Mouse (Mus musculus): ENCODE results near the gene Osbpl6.

DNA sequence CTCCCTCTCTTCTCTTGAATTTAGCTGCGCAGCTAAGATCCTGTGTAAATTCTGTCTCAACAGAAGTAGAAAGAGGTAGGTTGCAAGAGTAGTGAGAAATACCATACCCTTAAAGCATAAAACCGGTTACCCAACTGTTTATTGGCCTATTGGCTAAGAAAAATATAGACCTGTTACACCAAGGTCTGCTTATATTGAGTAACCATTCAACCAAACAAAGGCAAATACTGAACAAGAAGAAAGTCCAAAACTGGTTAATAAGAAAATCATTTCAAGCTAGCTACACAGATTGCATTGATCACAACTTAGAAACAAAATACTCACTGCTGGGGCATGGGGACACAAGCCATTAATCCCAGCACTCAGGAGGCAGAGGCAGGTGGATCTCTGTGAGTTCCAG lies 233.3 kb downstream of the Osbpl6 start:
- TF ChIP-seq POLR2A (IDR thresholded peaks at IDR 0.05; ENCODE audit: low read depth, low read length) (no peak), CTCF (IDR thresholded peaks at IDR 0.05; ENCODE audit: extremely low read depth, insufficient read depth, insufficient read length, insufficient replicate concordance) (no peak)

Data from spleen, adult 2 months (tissue).